Mouse (Mus musculus) monocyte, adult 2 months (primary cell): ENCODE results near the gene Rtraf.

Experiments used
- DNase-seq, 2 experiments: peaks; one replicate each; pipeline ENCODE4 v3.0.0; 2022; ENCODE audit warnings: low spot score in 2 of 2, low read depth in 1 of 2

The Rtraf gene

DNA sequence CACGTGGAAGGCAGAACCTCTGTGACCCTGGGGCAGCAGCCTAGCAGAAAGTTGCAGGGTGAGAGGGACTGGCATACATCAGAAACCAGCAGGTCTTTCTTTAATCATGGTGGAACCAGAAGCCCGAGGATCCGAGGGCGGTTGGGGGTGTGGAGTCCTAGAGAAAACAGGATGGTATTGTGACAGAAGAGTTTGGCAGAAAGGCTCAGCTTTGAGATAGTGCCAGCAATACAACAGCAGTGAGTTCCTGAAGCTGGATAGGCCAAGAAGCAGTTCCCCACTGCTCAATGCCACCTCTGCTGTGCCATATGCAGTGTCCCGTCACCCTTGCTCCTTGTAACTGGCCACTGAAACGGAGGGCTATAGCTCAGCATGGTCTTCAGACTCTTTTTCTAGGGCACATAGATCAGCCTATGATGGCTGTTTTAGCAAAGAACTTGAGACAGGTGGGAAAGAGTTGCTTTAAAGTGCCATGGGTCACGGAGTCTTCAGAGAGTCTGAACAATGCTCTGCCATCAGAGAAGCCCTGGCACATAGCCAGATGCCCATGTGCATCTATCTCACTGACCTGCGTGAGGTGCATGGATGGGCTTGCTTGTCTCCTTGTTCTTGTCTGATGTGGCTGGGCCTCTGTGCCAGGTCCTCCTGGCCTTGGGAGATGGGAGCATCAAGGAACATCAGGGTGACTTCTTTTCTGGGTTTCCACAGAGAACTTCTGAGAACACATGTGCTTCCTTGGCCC is 22.0 kb downstream of the Rtraf start:
- no peak for DNase-seq

DNA sequence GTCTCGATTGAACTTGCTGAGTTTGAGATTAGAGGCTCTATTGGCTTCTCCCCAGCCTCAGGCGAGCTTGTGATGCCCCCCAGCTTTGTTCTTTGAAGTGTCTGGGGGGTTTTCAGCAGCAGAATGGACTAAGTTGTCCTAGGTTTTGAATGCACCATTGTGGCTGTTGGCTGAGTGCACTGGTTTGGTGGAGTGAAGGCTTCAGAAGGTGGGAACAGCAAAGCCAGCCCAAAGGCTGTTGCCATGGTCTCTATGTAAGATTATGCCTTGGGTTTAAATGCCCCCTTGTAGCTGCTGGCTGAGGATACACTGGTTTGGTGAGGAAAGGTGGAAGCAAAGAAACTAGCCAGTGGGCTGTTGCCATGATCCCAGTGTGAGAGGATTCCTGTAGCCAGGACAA is 23.1 kb downstream of the Rtraf start:
- DNase-seq: no peak

- no peak for DNase-seq
These were observed 26.9 kb downstream of the Rtraf start for GRCm38 (mm10) chr14:19796541-19797304.

GRCm38 (mm10) chr14:19794881-19795280 is 28.7 kb downstream of the Rtraf start:
- DNase-seq: no peak

GRCm38 (mm10) chr14:19788443-19788842 is 35.2 kb downstream of the Rtraf start:
- DNase-seq: no peak

DNA sequence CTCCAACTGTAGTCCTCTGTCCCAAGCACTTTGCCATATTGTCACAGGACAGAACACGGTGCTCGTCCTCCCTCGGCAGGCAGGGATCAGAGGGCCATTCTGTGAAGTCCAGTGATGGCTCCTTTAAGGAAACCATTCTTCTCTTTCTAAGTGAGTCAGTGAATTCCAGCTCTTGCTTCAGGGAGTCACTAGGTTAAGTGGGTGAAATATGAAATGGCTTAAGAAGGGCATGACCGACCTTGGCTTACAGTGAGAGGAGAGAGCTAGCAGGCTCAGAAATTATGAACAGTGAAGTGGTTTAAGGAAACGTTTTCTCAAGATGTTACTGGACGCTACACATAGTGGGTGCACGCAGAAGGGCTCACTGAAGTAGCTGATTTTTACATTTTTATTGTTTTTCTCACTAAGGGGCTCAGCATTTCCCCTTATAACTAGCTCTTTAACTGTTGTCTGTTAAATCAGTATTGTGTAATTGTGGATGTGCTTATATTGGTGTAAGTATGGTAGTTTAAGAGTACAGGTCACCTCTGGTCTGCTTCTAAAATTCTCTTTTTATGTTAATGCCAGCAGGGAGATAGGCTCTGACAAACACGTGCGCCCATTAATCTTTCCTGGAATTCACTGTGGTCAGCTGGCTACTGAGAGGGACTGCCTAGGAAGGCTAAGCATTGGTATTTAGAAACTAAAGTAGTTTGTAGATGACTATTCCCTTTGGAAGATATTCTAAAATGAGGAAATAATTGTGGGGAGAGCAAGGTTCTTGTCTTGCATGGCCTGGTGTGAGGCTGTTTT is 37.6 kb downstream of the Rtraf start:
- no peak for DNase-seq

DNA sequence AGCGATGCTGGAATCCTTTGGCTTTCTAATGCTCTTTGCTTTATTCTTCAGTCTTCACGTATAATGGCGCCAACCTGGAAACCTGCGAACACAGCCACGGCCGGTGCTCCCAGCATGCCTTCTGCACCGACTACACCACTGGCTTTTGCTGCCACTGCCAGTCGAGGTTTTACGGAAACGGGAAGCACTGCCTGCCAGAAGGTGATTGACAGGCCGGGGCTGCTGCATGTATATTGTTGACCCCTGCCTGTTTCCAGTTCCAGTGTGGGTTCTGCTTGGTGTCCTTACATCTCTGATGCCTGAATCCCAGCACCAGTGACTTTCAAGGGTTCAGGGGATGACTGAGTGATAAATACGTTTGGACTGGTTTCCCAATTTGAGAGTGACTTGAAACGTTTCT is 45.7 kb downstream of the Rtraf start:
- no peak for DNase-seq

- DNase-seq: no peak
These were observed 46.3 kb downstream of the Rtraf start for GRCm38 (mm10) chr14:19777365-19777764.

- no peak for DNase-seq
These were observed 46.7 kb downstream of the Rtraf start for GRCm38 (mm10) chr14:19776890-19777289.

- DNase-seq: no peak
These were observed 47.4 kb downstream of the Rtraf start for GRCm38 (mm10) chr14:19776179-19776578.

DNA sequence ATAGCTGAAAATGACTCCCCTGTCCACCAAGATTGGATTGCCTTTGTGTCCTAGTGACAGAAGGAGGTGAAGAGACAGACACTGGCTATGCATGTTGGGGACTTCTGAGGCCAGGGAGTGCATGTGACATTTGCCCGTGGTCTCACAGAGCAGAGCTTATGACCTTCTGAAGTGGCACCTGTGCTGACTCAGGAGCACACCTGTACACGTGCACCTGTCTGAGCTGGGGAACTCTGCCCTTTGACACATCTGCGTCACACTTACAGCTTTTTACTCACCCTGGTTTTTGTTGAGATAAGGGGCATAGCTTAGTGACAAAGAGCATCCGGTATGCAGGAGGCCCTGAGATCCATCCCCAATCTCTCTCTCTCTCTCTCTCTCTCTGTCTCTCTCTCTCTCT is 48.1 kb downstream of the Rtraf start:
- no peak for DNase-seq

GRCm38 (mm10) chr14:19774036-19774628 is 49.5 kb downstream of the Rtraf start:
- no peak for DNase-seq

- no peak for DNase-seq
These were observed 52.5 kb downstream of the Rtraf start for GRCm38 (mm10) chr14:19771173-19771572.

GRCm38 (mm10) chr14:19769441-19770200 is 54.0 kb downstream of the Rtraf start:
- DNase-seq: no peak

- DNase-seq: no peak
These were observed 55.0 kb downstream of the Rtraf start for GRCm38 (mm10) chr14:19768648-19769047.

- DNase-seq: no peak
These were observed 57.3 kb downstream of the Rtraf start for GRCm38 (mm10) chr14:19766380-19766649.

DNA sequence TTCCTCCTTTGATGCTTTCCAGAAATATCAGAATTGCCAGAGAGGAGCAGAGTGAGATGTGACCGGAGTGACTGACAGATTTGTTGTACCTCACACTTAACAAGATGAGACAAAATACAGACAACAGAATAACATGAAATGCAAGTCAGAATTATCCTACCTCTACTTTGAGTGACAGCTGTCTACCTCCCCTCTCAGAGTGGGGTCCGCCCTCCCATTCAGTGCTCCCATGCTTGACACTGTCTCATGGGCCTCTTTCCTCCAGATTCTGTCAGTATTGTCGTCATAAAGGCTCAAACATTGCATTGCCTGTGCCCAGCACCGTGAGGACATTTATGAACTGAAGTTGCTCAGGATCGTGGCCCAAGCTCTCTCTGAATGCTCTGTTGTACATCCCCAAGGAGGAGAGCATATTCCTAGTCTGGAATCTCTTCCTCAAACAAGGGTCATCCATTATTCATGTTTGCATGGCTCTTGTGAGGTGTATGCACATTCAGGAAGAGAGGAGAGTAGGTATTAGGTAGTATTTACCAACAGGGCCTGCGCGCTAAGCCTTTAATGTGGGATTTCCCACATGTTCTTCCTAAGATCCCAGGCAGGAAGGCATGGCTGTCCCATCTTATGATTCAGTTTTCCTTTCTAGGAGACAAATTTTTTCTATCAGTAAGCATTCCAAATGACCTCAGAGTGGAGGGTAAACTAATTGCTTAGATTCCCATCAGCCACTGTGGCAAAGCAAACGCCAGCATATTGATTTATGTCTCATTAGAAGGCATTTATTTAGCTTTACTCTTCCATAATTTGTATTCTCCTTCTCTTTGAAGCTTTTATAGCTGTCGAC is 57.9 kb downstream of the Rtraf start:
- no peak for DNase-seq

- DNase-seq: no peak
These were observed 59.3 kb downstream of the Rtraf start for GRCm38 (mm10) chr14:19764331-19764730.

GRCm38 (mm10) chr14:19763527-19763926 is 60.1 kb downstream of the Rtraf start:
- no peak for DNase-seq

DNA sequence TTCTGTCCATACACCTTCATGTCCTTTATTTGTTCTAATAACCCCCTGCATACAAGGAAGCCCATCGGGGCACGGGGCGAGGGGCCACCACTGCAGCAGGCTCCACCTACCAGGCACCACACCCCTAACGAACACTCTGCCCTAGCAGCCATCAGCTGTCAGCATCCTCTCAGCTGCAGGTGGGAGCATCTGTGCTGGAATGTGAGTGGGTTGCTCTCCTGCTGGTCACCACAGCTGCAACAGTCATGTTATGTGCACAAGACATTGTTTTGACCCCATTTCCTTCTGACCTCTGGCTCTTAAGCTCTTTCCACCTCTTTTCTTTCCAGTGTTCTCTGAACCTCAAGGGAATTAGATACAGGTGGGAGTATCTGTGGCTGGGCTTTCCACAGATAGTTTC is 61.6 kb downstream of the Rtraf start:
- no peak for DNase-seq
